Mouse (Mus musculus) erythroblast, embryonic 14.5 days (primary cell): ENCODE results near the gene Asic1. TPM values are rescaled to one million over a fixed set of nuclear protein-coding genes. Genes with fewer than 3 reads are reported as not detected.

Experiments
- H3K27me3 ChIP-seq: 2 replicates; pipeline ENCODE4 v1.6.1; 2012; ENCODE audit warnings: inconsistent platforms; ENCODE audit not compliant: control insufficient read depth
- H3K36me3 ChIP-seq: 2 replicates; pipeline ENCODE4 v1.6.1; 2012; ENCODE audit warnings: mild to moderate bottlenecking, inconsistent platforms; ENCODE audit not compliant: control insufficient read depth
- H3K4me1 ChIP-seq: 2 replicates; pipeline ENCODE4 v1.6.1; 2012; ENCODE audit warnings: inconsistent platforms; ENCODE audit not compliant: control insufficient read depth
- H3K4me3 ChIP-seq: replicated peaks from 2 replicates; pipeline ENCODE3; 2012; ENCODE audit warnings: moderate library complexity, mild to moderate bottlenecking, inconsistent platforms
- H3K9me3 ChIP-seq: 2 replicates; pipeline ENCODE4 v1.6.1; 2012; ENCODE audit warnings: low read length, inconsistent platforms, mixed read lengths; ENCODE audit not compliant: control insufficient read depth
- GATA1 ChIP-seq: IDR thresholded peaks from 2 replicates; pipeline ENCODE4 v1.6.1; 2012; ENCODE audit warnings: low read length, inconsistent platforms, mixed read lengths
- TAL1 ChIP-seq: IDR thresholded peaks from 3 replicates; pipeline ENCODE4 v1.6.1; 2012; ENCODE audit warnings: low read length, inconsistent platforms, mixed read lengths
- polyA plus RNA-seq: library from polyadenylated mRNA; stranded (reverse); fragments of >175 nt; gene quantifications from 2 replicates; pipeline ENCODE4 v1.2.3, GENCODE M21; 2012

The Asic1 gene
- not detected in 2 replicates for polyA plus RNA-seq

DNA sequence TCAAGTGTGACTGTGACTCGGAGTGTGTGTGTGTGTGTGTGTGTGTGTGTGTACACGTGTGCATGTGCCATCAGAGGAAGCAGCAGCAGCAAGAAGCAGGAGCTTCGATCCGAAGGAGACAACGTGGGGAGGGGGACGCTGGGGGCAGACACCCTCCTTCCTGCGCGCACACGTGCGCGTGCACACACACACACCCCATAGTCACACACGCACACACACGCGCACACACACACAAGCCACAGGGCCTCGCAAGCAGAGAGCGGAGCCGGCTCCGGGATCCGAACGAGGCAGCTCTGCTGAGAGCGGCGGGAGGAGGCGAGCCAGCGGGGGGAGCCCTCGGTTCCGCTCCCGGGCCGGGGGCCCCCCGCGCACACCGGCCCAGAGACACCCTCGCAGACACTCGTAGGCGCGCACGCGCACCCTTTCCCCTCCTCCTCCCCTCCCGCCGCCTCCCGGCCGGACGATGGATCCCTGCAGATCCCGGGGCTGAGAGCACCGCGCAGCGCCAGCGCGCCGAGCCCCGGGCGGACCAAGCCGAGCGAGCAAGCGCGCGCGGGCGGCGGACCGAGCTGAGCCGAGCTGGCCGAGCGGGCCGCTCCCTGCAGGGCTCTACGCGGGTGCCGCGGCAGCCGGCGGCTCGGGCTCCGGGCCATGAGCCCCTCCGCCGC lies at the start of gene Asic1:
Gene Asic1 (plus strand): TSS at position 215 of the 668 bp plus-strand sequence.
- TF ChIP-seq GATA1 (no peak), TAL1 (no peak)
- Histone ChIP-seq H3K4me3 (no peak within 1 kb of the TSS), H3K4me1 (peaks cover 16% of the 10 kb centered on the region), H3K36me3 (no peaks in the 10 kb centered on the region), H3K9me3 (peaks cover 11% of the 10 kb centered on the region), H3K27me3 (peaks cover 97% of the 10 kb centered on the region)

DNA sequence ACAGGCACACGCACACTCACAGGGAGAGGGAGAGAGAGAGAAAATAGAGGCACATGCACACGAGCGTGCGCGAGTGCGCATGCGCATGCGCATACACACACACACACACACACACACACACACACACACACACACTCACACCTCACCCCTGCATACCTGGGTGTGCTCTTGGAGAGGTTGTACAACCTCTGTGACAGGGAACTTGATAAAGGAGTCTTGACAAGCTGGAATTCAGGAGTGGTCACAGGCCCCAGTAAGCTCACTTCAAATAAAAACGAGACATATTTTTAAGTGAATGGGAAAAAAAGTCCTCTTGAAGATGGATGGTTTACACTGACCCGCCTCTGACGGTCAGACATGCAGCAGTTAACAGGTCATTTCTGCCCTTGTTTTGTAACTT lies 48.1 kb upstream of the Asic1 start:
- H3K4me1 ChIP-seq, result no peaks in the 10 kb centered on the region
- no peak overlapping the region for H3K4me3 ChIP-seq
- peaks cover 91% of the 10 kb centered on the region for H3K36me3 ChIP-seq
- H3K27me3 ChIP-seq, result no peaks in the 10 kb centered on the region
- no peaks in the 10 kb centered on the region for H3K9me3 ChIP-seq
- no peak for TF ChIP-seq GATA1
- no peak for TF ChIP-seq TAL1

DNA sequence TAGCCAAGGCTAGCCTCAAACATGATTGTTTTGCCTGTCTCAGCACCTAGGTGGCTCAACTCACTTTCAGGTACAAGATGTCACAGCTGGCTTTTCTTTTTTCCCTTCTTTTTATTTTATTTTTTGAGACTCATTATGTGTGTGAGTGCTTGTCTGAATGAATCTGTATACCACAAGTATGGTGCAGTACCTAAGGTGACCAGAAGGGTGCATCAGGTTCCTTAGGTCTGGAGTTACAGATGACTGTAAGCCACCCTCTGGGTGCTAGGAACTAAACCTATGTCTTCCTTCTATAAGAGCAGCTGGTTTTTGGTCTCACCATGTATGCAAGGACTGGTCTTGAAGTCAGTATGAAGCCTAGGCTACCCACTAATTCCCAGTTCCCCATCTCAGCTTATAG lies 38.5 kb upstream of the Asic1 start:
- H3K36me3 ChIP-seq, result peaks cover 98% of the 10 kb centered on the region
- H3K9me3 ChIP-seq, result peaks cover 8% of the 10 kb centered on the region
- H3K4me3 ChIP-seq, result no peak overlapping the region
- no peaks in the 10 kb centered on the region for H3K27me3 ChIP-seq
- no peaks in the 10 kb centered on the region for H3K4me1 ChIP-seq
- TF ChIP-seq TAL1, result no peak
- no peak for TF ChIP-seq GATA1

DNA sequence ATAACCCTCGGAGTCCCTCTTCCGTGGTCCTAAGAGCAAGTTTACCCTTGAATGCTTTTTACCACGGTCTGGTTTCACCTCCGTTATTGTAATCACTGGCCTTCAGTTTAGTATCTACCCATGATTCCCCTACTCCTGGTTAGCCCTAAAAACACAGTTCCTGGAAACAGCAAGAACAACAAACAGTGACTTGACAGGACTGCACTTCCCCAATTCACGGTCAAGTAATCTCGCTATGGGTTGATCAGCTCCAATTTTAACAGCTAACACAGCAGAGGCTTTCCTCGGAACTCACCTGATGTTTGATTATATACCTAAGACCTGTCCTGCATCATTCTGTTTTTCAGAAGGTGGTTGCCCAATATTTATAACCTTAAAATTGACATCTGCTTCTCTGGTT lies 35.5 kb upstream of the Asic1 start:
- H3K36me3 ChIP-seq, result peaks cover 100% of the 10 kb centered on the region
- no peaks in the 10 kb centered on the region for H3K4me1 ChIP-seq
- H3K9me3 ChIP-seq, result peaks cover 8% of the 10 kb centered on the region
- no peaks in the 10 kb centered on the region for H3K27me3 ChIP-seq
- TF ChIP-seq TAL1 (no peak), GATA1 (no peak)
- H3K4me3 ChIP-seq, result no peak overlapping the region

DNA sequence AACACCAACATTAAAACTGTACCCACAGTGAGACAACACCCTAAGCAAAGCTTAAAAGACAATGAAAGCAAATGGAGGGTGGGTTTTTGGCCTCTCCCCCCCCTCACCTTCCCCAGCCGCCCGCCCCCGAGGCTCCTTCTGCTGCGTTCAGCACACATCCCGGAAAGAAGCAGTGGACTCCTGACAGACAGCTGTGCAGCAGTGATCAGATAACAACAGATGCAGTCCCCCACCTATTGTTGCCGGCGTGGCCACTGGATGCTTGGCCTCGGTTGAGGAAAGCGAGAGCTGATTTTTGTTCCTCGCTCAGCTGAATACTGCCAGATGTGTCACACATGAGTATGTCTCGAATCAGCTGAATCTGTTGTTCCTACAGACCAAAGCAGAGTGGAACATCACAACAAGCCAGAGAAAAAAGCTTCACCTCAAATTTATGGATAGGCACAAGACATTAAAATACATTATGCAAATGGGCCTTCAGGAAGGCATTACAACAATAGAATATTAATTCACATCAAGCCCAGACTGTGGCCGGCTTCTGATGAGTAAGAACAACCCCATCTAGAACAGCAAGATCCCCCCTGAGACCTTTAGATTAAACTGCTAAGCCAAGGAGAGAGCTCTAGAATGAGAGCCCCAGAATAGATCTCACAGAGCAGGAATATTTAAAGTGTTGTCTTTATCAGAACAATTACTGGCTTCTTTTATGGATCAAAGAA lies 32.6 kb upstream of the Asic1 start:
- H3K9me3 ChIP-seq, result no peaks in the 10 kb centered on the region; the same call in 1 of the 2 replicates
- no peaks in the 10 kb centered on the region for H3K27me3 ChIP-seq
- no peak for TF ChIP-seq TAL1
- TF ChIP-seq GATA1, result no peak
- H3K4me1 ChIP-seq, result no peaks in the 10 kb centered on the region
- H3K4me3 ChIP-seq, result no peak overlapping the region
- H3K36me3 ChIP-seq, result peaks cover 100% of the 10 kb centered on the region

DNA sequence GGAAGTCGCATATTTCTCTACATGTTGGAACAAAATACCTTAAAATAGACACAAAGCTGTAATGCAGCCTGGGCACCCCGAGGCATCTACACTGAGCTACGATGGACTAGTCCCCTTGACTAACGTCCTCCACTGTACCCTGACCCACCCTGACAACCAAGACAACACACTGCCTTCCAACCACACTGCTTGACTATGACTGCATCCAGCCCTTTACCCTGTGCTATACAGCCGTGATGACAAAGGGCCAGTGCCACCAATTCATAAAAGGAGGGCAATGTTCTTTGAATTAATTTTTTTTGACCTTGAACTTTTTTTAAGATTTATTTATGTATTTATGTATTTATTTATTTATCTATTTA lies 32.1 kb upstream of the Asic1 start:
- Histone ChIP-seq H3K4me3 (no peak overlapping the region), H3K9me3 (no peaks in the 10 kb centered on the region), H3K4me1 (no peaks in the 10 kb centered on the region), H3K27me3 (no peaks in the 10 kb centered on the region), H3K36me3 (peaks cover 99% of the 10 kb centered on the region)
- TF ChIP-seq TAL1 (no peak), GATA1 (no peak)

DNA sequence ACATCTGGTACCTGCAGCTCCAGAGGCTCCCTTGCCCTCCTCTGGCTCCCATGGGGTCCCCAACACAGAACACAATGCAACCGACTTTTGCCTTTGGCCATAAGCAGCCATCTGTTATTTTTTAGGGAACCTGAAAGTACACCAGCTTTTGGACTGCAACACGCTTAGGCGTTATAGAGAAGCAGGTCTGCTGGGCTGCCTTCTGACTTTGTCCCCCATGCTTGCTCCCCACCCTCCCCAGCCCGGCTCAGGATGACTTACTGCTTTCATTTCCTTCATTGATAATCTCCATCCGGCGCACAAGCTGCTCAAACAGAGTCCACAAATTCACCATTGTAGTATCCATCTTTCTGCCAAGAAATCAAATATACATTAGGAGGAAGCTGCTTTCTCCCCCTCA lies 27.5 kb upstream of the Asic1 start:
- Histone ChIP-seq H3K4me3 (no peak overlapping the region), H3K36me3 (peaks cover 92% of the 10 kb centered on the region), H3K27me3 (no peaks in the 10 kb centered on the region), H3K4me1 (peaks cover 33% of the 10 kb centered on the region), H3K9me3 (no peaks in the 10 kb centered on the region)
- TF ChIP-seq TAL1, result no peak
- no peak for TF ChIP-seq GATA1

DNA sequence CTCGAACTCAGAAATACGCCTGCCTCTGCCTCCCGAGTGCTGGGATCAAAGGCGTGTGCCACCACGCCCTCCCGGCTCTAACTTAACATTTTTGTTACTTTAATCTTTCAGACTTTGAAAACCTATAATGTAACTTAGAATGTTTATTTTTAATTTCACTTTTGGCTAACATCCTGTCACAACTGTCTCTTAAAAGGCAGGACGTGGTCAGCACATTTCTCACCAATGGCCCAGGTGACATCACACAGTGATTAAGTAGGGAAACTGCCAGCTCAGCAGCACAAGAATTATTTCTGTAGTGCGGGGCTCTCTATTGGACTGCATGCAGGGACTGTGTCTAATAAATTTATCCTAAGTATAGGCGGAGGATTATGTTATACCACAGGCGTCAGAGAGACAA lies 26.3 kb upstream of the Asic1 start:
- H3K4me1 ChIP-seq, result peaks cover 42% of the 10 kb centered on the region
- no peak overlapping the region for H3K4me3 ChIP-seq
- H3K9me3 ChIP-seq, result no peaks in the 10 kb centered on the region
- H3K36me3 ChIP-seq, result peaks cover 90% of the 10 kb centered on the region
- no peaks in the 10 kb centered on the region for H3K27me3 ChIP-seq
- no peak for TF ChIP-seq GATA1
- TF ChIP-seq TAL1, result no peak

DNA sequence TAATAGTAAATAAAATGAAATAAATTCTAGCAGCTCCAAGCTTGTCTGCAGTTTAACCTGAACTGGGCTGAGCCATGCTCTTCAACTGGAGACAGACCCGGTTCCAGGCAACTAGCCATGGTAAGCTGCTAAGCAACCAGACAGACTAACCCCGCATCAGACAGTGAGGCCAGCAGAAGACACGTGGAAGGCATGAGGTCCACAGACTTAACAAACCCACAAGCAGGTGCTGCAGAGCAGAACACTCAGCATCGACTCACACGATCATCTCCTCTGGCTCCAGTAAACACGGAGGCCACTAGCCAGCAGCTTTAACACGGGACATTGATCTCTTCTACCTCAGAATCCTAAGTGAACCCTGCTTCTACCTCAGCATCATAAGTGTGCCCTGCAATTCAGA lies 25.4 kb upstream of the Asic1 start:
- Histone ChIP-seq H3K36me3 (peaks cover 90% of the 10 kb centered on the region), H3K9me3 (no peaks in the 10 kb centered on the region), H3K4me3 (no peak overlapping the region), H3K4me1 (peaks cover 51% of the 10 kb centered on the region), H3K27me3 (no peaks in the 10 kb centered on the region)
- no peak for TF ChIP-seq GATA1
- no peak for TF ChIP-seq TAL1

DNA sequence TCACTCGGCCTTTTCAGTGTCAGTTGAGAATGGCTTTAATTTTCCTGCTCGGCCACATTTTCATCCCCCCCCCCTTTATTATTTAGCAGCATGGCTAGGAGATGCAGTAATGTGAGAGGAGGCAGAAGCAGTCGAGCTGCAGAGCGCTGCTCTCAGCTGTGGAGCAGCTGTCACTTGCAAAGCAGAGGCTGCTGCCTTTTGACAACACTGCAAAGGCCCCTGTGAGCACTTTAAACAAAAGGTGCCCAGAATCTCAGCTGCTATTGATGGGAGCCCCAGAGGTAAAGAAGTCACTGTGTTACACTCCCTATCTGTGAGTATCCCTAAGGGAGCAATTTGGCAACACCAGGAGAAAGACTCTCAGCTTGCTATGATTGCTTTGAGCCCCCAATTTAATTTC lies 21.8 kb upstream of the Asic1 start:
- H3K4me1 ChIP-seq, result peaks cover 77% of the 10 kb centered on the region
- TF ChIP-seq GATA1 (no peak), TAL1 (no peak)
- H3K9me3 ChIP-seq, result no peaks in the 10 kb centered on the region
- peaks cover 13% of the 10 kb centered on the region for H3K27me3 ChIP-seq
- H3K36me3 ChIP-seq, result peaks cover 62% of the 10 kb centered on the region
- H3K4me3 ChIP-seq, result peak overlapping the region; percentile 25
